Comparison of ENCODE assay signal across 13 mouse cellular contexts in the genomic region with DNA sequence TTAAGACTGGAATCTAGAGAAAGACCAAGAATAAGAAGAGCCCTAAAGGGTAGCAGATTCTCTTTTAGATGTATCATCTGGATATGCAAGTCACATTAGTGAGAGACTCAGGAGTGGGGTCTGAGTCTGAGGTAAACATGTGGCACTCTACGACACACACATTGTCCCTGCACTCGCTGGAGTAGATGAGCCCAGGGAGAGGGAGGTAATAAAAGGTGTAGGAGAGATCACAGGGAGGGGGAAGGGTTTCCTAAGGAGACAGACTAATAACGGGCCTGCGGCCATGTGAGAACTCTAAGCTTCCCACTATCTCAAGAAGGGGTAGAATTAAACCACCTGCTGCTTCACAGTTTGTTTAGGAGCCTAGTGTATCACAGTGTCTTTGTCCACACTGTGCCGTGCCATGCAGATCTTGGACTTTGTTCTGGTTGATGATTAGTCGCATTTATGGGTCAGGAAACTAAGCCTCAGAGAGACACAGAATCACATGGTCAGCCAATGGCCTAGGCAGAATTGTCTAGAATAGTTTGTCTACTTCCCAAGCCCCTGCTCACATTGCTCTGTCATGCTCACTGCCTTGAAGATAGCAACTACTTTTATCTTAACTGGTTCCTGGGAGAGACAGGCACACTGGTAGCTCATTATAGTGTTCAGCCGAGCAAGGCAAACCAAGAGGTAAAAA.
DNase-seq lines count a peak whose midpoint lies in the region; ATAC-seq lines count a peak whose summit lies in the region.
"Had no signal": no experiment of that assay in that cellular context is flagged by ENCODE, and none has a peak within 500 bp of the region (broad histone marks: within the 10 kb centered on the region; RNA-seq: fewer than 3 reads in every experiment).

No protein-coding gene starts in this region.

- no peaks in the 10 kb centered on the region for H3K36me3 ChIP-seq in heart, embryonic 10.5 days
- H3K36me3 ChIP-seq in heart, embryonic 12.5 days, result no peaks in the 10 kb centered on the region
- no peaks in the 10 kb centered on the region for H3K36me3 ChIP-seq in embryonic facial prominence, embryonic 10.5 days (replicated peaks)
- no peaks in the 10 kb centered on the region for H3K36me3 ChIP-seq in limb, embryonic 10.5 days
- H3K36me3 ChIP-seq in midbrain, embryonic 10.5 days, result no peaks in the 10 kb centered on the region

- peaks cover 17% of the 10 kb centered on the region for H3K4me1 ChIP-seq in heart, embryonic 10.5 days
- H3K4me1 ChIP-seq in heart, embryonic 12.5 days (replicated peaks), result peaks cover 16% of the 10 kb centered on the region
- H3K4me1 ChIP-seq in embryonic facial prominence, embryonic 10.5 days, result peaks cover 40% of the 10 kb centered on the region
- peaks cover 44% of the 10 kb centered on the region for H3K4me1 ChIP-seq in limb, embryonic 10.5 days
- peaks cover 10% of the 10 kb centered on the region for H3K4me1 ChIP-seq in midbrain, embryonic 10.5 days

- intact Hi-C loops in left cerebral cortex, postnatal 25 days (cut with DNase I), result no loop called here

- no peak overlapping the region for H3K9ac ChIP-seq in heart, embryonic 12.5 days
- H3K9ac ChIP-seq: forebrain, postnatal 0 days had no signal

- no peaks in the 10 kb centered on the region for H3K27me3 ChIP-seq in heart, embryonic 10.5 days (ENCODE audit: insufficient read depth, poor library complexity, severe bottlenecking)
- H3K27me3 ChIP-seq in heart, embryonic 12.5 days (replicated peaks), result no peaks in the 10 kb centered on the region
- no peaks in the 10 kb centered on the region for H3K27me3 ChIP-seq in embryonic facial prominence, embryonic 10.5 days (replicated peaks; ENCODE audit: low read depth, poor library complexity, severe bottlenecking)
- H3K27me3 ChIP-seq in limb, embryonic 10.5 days (ENCODE audit: low read depth, poor library complexity, severe bottlenecking), result no peaks in the 10 kb centered on the region
- H3K27me3 ChIP-seq in midbrain, embryonic 10.5 days (ENCODE audit: low read depth, poor library complexity, severe bottlenecking), result no peaks in the 10 kb centered on the region

- no peak overlapping the region for H3K4me2 ChIP-seq in heart, embryonic 12.5 days
- H3K4me2 ChIP-seq: midbrain, embryonic 11.5 days had no signal

- no peak for ATAC-seq in heart, embryonic 12.5 days (ENCODE audit: insufficient number of reproducible peaks, low FRiP score)
- ATAC-seq: forebrain, postnatal 0 days; hindbrain, postnatal 0 days had no signal

- no peak for DNase-seq in heart, embryonic 10.5 days (ENCODE audit: low spot score)
- no peak for DNase-seq in embryonic facial prominence, embryonic 10.5 days (ENCODE audit: low spot score)
- DNase-seq in kidney, adult 9 months, result peak; percentile 88
- DNase-seq in limb, embryonic 10.5 days (ENCODE audit: low spot score), result no peak
- no peak for DNase-seq in midbrain, embryonic 10.5 days (ENCODE audit: low spot score)
- no peak for DNase-seq in left cerebral cortex, postnatal 25 days (ENCODE audit: low spot score in 2 of 2)
- no peak for DNase-seq in heart, adult 8-10 months (ENCODE audit: low spot score)
- DNase-seq: cerebellum, adult 18-20 months; forebrain, postnatal 0 days; gastrocnemius, postnatal 36 days had no signal

- peak overlapping the region; percentile 76; the same call in 1 of the 2 replicates for H3K27ac ChIP-seq in heart, embryonic 10.5 days
- H3K27ac ChIP-seq in heart, embryonic 12.5 days (ENCODE audit: poor library complexity, severe bottlenecking), result no peak overlapping the region
- H3K27ac ChIP-seq in embryonic facial prominence, embryonic 10.5 days (replicated peaks), result peak overlapping the region; percentile 77
- H3K27ac ChIP-seq in limb, embryonic 10.5 days, result peak overlapping the region; percentile 56; the same call in 1 of the 2 replicates
- H3K27ac ChIP-seq in midbrain, embryonic 10.5 days (replicated peaks), result no peak overlapping the region; the same call in 1 of the 2 replicates
- H3K27ac ChIP-seq: hindbrain, postnatal 0 days had no signal

- WGBS in heart, embryonic 10.5 days, result 54% methylated on average over 7 of the region's 7 CpGs
- WGBS in heart, embryonic 12.5 days, result 50% methylated on average over 7 of the region's 7 CpGs
- 68% methylated on average over 7 of the region's 7 CpGs for WGBS in embryonic facial prominence, embryonic 10.5 days
- 44% methylated on average over 7 of the region's 7 CpGs for WGBS in limb, embryonic 10.5 days
- 57% methylated on average over 7 of the region's 7 CpGs for WGBS in midbrain, embryonic 10.5 days

- no peaks in the 10 kb centered on the region for H3K9me3 ChIP-seq in heart, embryonic 10.5 days
- no peaks in the 10 kb centered on the region for H3K9me3 ChIP-seq in heart, embryonic 12.5 days (replicated peaks)
- no peaks in the 10 kb centered on the region for H3K9me3 ChIP-seq in embryonic facial prominence, embryonic 10.5 days
- H3K9me3 ChIP-seq in limb, embryonic 10.5 days (replicated peaks), result no peaks in the 10 kb centered on the region
- H3K9me3 ChIP-seq in midbrain, embryonic 10.5 days (replicated peaks), result no peaks in the 10 kb centered on the region

- H3K4me3 ChIP-seq in heart, embryonic 10.5 days, result no peak overlapping the region
- no peak overlapping the region for H3K4me3 ChIP-seq in heart, embryonic 12.5 days
- no peak overlapping the region for H3K4me3 ChIP-seq in embryonic facial prominence, embryonic 10.5 days
- H3K4me3 ChIP-seq in limb, embryonic 10.5 days, result no peak overlapping the region
- no peak overlapping the region for H3K4me3 ChIP-seq in midbrain, embryonic 10.5 days

Comparison
In these comparisons a context has a peak if more than half of its experiments do, and no peak if none do; other contexts are left out.
1. H3K27ac ChIP-seq: peak in heart, embryonic 10.5 days (single experiment), embryonic facial prominence, embryonic 10.5 days (single experiment) and limb, embryonic 10.5 days (single experiment); none in heart, embryonic 12.5 days (single experiment) and midbrain, embryonic 10.5 days (single experiment).